Mouse (Mus musculus): ENCODE measurements around the gene Gpsm3. TPM values are rescaled to one million over a fixed set of nuclear protein-coding genes. Genes with fewer than 3 reads are reported as not detected.

Gpsm3 gene
- total RNA-seq, 4 experiments from 2014 or later, result 2.0 to 4.5 (median 3.1) TPM

GRCm38 (mm10) chr17:34583397-34583796, 6.2 kb upstream of the Gpsm3 start:
- no peak for DNase-seq (ENCODE audit: low spot score)

GRCm38 (mm10) chr17:34583819-34584218, 5.8 kb upstream of the Gpsm3 start:
- no peak for DNase-seq (ENCODE audit: low spot score)

- no peak for DNase-seq (ENCODE audit: low spot score)
Observed at GRCm38 (mm10) chr17:34585121-34585520, 4.5 kb upstream of the Gpsm3 start.

- DNase-seq (ENCODE audit: low spot score), result no peak
Observed at GRCm38 (mm10) chr17:34585877-34586771, 3.5 kb upstream of the Gpsm3 start.

DNA sequence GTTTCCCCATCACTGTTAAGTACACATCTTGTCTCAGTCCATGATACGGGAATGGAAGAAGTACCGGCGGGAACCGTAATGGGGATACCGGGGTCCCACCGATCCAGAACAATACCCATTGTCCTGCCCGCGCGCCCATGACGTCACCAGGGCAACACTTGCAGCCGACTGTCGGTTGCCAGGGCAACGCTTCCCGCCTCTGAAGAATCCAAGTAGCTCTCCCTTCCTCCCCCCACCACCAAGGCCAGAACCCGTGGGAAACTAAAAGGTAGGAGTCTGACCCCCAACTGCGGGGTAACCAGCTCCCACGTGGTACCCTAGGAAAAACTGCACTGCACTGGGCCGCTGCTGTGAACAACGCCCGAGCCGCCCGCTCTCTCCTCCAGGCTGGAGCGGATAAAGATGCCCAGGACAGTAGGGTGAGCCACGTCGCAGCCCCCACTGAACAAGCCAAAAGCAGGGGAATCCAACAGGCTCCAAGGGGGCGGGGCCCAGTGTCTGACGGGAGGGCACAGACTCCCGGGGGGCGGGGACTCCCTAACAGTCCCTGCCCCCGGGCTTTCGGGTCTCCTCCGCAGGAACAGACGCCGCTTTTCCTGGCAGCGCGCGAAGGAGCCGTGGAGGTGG, 2.7 kb upstream of the Gpsm3 start:
- DNase-seq (ENCODE audit: low spot score), result peak; percentile 79

DNA sequence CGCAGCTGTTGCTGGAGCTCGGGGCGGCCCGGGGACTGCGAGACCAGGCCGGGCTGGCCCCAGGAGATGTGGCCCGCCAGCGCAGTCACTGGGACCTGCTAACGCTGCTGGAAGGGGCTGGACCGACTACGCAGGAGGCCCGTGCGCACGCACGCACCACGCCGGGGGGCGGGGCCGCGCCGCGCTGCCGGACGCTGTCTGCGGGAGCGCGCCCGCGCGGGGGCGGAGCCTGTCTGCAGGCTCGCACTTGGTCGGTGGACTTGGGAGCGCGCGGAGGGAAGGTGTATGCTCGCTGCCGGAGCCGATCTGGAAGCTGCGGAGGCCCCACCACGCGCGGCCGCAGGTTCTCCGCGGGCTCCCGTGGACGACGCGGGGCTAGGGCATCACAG, 2.2 kb upstream of the Gpsm3 start:
- DNase-seq (ENCODE audit: low spot score), result peak; percentile 93

- DNase-seq (ENCODE audit: low spot score), result no peak
Observed at GRCm38 (mm10) chr17:34587814-34588213, 1.8 kb upstream of the Gpsm3 start.

DNA sequence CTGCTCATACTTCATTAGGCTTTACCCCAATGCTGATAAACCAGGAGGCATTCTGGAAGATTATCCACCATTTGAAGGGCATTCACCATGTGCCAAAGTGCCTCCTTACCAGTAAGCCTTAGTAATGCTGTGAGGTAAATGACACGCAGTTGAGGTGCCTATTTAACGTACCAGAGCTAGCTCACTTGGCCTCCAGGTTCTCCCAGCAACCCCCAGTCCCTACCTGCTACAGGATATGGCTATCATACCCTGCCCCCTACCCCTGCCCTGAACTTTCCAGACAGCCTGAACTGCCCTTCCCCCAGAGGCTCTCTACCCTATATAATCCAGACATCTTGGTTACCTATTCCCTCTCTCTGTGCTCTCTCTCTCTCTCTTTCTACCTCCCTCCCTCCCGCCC, 839 bp upstream of the Gpsm3 start:
- DNase-seq (ENCODE audit: low spot score), result no peak

GRCm38 (mm10) chr17:34589206-34589605, 400 bp upstream of the Gpsm3 start:
- DNase-seq (ENCODE audit: low spot score), result no peak

- DNase-seq (ENCODE audit: low spot score), result no peak
Observed at GRCm38 (mm10) chr17:34590154-34590987, 765 bp downstream of the Gpsm3 start.

DNA sequence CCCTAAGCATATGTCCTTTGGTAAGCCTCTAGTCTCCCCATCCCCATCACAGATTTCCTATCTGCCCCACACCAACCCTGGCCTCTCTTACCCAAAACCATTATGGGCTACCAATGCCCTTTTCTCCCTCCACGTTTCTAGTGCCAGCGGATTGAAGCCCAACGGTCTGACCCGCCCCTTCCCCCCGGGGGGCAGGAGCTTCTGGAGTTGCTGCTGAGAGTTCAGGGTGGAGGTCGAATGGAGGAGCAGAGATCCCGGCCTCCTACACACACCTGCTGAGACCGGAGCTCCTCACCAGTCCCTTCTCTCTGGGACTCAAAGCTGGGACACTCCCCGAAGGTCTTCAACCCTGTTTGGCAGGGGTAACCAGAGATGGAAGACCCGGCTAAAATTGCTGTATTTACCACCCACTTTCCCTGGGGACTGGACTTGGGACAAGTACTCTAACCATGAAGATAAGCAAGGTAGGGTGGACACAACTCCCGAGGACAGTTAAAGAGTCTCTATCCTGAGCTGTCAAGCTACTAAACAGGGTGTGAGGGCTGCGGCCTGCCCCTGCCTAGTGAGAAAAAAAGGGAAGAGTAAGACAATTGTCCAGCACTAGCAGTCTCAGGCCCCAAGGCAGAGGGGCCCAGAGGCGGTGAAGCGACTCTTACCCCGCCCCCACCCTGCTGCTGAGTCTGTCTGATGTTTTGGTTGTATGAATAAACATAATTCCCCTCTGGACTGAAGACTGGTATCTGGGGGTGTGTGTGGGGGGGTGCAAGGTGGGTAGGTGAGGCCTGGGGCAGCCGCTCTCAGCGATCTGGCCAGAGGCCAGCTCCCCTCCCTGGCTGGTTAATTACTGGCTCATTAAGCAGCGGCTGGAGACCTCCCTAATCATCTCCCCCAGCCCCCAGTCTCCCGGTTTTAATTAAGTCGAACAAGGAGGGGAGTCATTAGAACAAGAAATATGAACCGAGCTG, 1.7 kb downstream of the Gpsm3 start, which contains the start of gene Pbx2:
TSS of gene Pbx2 (plus strand) at position 238 of the 965 bp plus-strand sequence.
- no peak for DNase-seq (ENCODE audit: low spot score)

GRCm38 (mm10) chr17:34591994-34592375, 2.4 kb downstream of the Gpsm3 start:
- DNase-seq (ENCODE audit: low spot score), result peak; percentile 76

DNA sequence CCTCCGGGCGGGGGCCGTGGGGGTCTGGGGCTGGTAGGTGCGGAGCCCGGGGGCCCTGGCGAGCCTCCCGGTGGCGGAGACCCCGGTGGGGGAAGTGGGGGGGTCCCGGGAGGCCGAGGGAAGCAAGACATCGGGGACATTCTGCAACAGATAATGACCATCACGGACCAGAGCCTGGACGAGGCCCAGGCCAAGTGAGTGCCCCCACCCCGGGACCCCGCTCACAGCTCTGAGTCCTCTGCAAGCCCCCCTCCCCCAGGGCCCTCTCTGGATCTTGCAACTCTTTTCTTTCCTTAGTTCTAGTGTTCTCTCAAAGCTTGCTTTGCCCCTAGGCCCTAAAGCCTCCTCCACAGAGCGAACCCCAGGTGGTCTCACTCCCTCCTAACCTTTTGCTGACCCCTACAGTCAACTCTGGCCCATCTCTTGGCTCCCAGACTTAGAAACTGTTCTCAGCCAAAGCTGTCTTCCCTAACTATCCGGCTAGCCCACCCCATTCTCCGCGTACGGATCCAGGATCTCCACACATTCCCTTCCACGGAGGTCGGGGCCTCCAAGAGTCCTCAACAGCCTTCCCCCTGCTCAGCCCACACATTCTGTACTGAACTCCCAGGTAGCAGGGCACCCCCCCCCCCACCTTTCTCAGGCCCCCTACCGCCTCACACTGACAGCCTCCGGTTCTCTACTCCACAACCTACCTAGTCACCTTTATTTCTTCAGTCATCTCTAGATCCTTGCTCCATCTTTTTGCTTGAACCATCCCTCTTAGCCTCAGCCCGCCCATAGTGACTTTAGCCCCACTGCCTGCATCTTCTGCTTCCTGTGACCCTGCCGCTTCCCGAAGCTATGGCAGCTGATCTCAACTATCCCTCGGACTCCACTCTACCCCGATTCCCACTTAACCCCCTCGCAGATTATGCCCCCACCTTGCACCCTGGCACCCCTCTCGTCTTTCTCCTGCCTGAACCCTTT, 3.3 kb downstream of the Gpsm3 start:
- DNase-seq (ENCODE audit: low spot score), result no peak

DNA sequence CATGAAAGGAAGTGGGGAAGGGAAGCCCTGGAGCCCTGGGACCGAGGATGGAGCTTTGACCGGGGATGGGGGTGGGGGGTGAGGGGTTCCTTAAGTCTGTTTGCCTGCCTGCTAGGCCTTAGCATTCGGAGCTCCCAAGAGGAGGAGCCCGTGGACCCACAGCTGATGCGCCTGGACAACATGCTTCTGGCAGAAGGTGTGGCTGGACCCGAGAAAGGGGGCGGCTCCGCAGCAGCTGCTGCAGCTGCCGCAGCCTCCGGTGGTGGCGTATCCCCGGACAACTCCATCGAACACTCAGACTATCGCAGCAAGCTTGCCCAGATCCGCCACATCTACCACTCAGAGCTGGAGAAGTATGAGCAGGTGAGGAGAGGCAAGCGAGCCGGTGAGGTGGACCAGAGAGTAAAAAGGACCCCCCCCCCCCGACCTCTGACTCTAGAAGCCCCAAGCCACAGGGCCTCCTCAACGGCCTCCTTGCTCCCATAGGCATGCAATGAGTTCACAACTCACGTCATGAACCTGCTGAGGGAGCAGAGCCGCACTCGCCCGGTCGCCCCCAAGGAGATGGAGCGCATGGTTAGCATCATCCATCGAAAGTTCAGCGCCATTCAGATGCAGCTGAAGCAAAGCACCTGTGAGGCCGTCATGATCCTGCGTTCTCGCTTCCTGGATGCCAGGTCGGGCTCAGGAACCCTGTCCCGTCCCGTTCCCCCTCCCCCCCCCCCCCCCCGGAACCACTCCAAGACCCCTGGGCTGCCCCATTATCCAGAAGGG, 4.3 kb downstream of the Gpsm3 start:
- DNase-seq (ENCODE audit: low spot score), result no peak

DNA sequence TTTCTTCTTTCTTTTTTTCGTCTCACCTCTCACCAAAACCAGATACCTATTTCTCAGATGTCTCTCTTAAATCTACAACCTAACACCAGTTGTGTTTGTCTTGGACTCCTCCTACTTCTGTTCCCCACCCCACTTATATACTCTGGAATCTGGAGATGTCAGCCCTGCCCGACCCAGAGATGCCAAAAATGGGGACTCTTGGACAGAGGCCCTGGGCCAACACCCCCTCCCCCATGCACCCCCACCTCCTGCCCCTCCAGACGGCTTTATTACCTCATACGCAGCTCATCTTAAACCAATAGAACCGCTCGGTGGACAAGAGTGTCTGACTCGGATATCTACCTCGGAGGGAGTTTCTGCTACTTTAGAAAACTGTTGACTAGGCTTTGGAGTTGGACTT, 6.5 kb downstream of the Gpsm3 start:
- no peak for DNase-seq (ENCODE audit: low spot score)

- no peak for DNase-seq (ENCODE audit: low spot score)
Observed at GRCm38 (mm10) chr17:34597566-34598095, 8.0 kb downstream of the Gpsm3 start, which contains the start of gene Ager. Gene Ager, plus strand, starts transcription at chr17:34597862.

DNA sequence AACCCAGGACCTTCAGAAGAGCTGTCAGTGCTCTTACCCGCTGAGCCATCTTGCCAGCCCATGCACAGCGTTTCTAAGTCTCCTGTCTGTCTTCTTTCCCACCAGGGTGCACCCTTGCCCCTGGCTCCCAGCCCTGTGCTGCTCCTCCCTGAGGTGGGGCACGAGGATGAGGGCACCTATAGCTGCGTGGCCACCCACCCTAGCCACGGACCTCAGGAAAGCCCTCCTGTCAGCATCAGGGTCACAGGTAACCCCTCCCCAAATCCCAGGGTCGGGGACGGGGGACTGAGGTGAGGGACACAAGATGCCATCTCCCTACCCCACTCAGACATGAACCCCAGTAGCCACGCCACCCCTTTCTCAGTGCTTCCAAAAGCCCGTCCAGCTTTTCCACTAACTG, 10.3 kb downstream of the Gpsm3 start:
- DNase-seq (ENCODE audit: low spot score), result no peak

DNA sequence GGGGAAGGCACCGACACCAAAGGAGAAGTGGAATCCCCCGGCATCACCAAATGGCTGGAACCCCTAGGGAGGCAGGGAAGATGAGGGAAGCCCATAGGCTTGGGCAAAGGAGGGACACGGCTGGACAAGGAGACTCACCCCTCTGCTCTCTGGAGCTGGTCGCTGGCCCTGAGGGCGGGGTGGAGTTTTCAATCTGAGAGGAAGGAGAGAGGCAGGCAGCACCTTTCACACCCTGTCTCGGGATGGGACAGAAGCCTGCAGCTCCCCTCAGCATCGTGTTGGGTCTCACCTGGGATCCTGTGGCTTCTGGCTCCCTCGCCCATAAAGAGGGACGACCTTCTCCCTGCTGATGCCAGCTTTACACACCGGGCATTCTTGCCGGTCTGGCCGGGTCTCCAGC, 12.2 kb downstream of the Gpsm3 start:
- no peak for DNase-seq (ENCODE audit: low spot score)
